Mouse (Mus musculus) liver, adult (tissue): ENCODE data around the gene Whamm.

Experiments used
- GATA4 ChIP-seq: IDR thresholded peaks from 2 replicates; pipeline ENCODE4 v1.6.1; 2014; ENCODE audit warnings: mild to moderate bottlenecking, low read length; ENCODE audit not compliant: insufficient replicate concordance

Whamm gene

GRCm38 (mm10) chr7:81557252-81557984, 13.6 kb upstream of the Whamm start:
- TF ChIP-seq GATA4 = no peak

GRCm38 (mm10) chr7:81557985-81558360, 13.1 kb upstream of the Whamm start:
- no peak for TF ChIP-seq GATA4

- TF ChIP-seq GATA4 = no peak
Measured at GRCm38 (mm10) chr7:81559231-81559980, 11.7 kb upstream of the Whamm start.

- no peak for TF ChIP-seq GATA4
Measured at GRCm38 (mm10) chr7:81560101-81561049, 10.7 kb upstream of the Whamm start.

GRCm38 (mm10) chr7:81561211-81561610, 9.9 kb upstream of the Whamm start:
- TF ChIP-seq GATA4 = no peak

- TF ChIP-seq GATA4 = no peak
Measured at GRCm38 (mm10) chr7:81563506-81564015, 7.5 kb upstream of the Whamm start.

- TF ChIP-seq GATA4 = no peak
Measured at GRCm38 (mm10) chr7:81564766-81565165, 6.3 kb upstream of the Whamm start.

- TF ChIP-seq GATA4 = no peak
Measured at GRCm38 (mm10) chr7:81565381-81566055, 5.5 kb upstream of the Whamm start.

GRCm38 (mm10) chr7:81566332-81566731, 4.7 kb upstream of the Whamm start:
- no peak for TF ChIP-seq GATA4

- TF ChIP-seq GATA4 = no peak
Measured at GRCm38 (mm10) chr7:81566892-81567291, 4.2 kb upstream of the Whamm start, which contains the start of gene Fsd2. Gene Fsd2, minus strand, starts transcription at chr7:81566944.

GRCm38 (mm10) chr7:81567396-81567795, 3.7 kb upstream of the Whamm start:
- no peak for TF ChIP-seq GATA4

- TF ChIP-seq GATA4 = no peak
Measured at GRCm38 (mm10) chr7:81569851-81570250, 1.2 kb upstream of the Whamm start.

- no peak for TF ChIP-seq GATA4
Measured at GRCm38 (mm10) chr7:81570271-81570670, 795 bp upstream of the Whamm start.

- TF ChIP-seq GATA4 = no peak
Measured at GRCm38 (mm10) chr7:81570752-81571107, 336 bp upstream of the Whamm start.
